Mouse (Mus musculus) Patski (cell line): ENCODE measurements around the gene Otulin. TPM values are rescaled to one million over a fixed set of nuclear protein-coding genes. Genes with fewer than 3 reads are reported as not detected.

Experiments used
- ATAC-seq: fragments of 100-300 bp; one replicate; pipeline ENCODE4 v1.8.0; 2021
- CTCF ChIA-PET: fragments of 350-600 bp; sonication (Branson Sonifier 250); formaldehyde crosslinking; loops from one replicate; lab custom pipeline; 2022; ENCODE audit warnings: inconsistent platforms; lab: Charles Lee
- POLR2A ChIA-PET: fragments of 350-600 bp; sonication (Branson Sonifier 250); formaldehyde crosslinking; loops from one replicate; lab custom pipeline; 2022; ENCODE audit warnings: antibody characterized with exemption, inconsistent platforms; lab: Charles Lee
- DNase-seq: peaks from one replicate; pipeline ENCODE4 v3.0.0-alpha.2; 2011; ENCODE audit warnings: low read depth, low spot score
- H3K27me3 ChIP-seq: fragments of 371-371 bp; one replicate; pipeline ENCODE4 v1.5.1; 2021
- CTCF ChIP-seq: fragments of 100-300 bp; IDR thresholded peaks from one replicate; pipeline ENCODE4 v1.5.1; 2021
- in situ Hi-C: fragments of 300-500 bp; cut with MboI; formaldehyde crosslinking; loops from 3 replicates; pipeline ENCODE4 v1.11.1; 2018; ENCODE audit warnings: low pct_unique_long_range_greater_than_20kb, mixed read lengths
- polyA plus RNA-seq: library from polyadenylated mRNA; unstranded; gene quantifications from one replicate; pipeline ENCODE4 v1.2.3, GENCODE M21; 2021

Otulin gene
- 42.4 TPM for polyA plus RNA-seq

DNA sequence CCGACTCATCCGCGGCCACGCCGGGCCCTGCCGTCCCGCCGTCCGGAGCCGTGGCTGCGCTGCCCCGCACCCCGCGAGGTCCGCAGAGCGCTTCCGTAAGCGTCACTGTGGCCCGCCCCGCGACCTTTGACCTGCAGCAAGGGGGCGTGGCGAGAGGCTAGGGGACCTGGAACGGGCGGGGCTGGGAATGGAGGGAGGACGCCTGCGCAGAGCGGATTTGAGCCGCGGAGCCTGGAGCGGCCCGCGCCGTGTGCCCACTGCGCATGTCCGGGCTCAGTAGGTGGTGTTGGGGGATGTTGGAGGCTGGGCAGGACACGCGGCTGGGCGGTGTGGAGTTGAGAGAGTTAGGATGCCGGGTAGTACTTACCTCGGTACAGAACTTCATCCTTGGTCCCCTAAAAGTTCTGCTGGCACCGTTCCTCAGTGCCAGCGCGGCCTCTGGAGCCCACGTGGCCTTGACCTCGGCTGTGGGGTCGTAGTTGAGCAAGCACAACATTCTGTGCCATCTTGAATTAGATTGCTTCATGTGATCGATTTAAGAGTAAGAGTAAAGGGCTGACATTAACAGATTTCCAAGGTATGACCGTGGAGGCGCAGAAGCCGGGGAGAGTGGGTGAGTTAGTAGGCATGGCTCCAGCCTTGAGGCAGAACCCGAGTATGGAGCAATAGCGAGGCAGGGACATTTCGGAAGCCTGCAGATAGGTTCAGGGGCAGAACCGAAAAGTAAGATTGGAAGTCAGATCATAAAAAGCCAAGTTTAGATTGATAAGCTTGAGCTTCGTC lies at the start of gene Otulin:
Gene Otulin, minus strand, starts transcription at position 93 of the 783 bp plus-strand sequence.
- ChIA-PET CTCF (interaction anchor here (1.1 to 1.2 kb wide), 2 partner anchors 12 to 23 kb away, joined by 3 read pairs; no protein-coding TSS in a partner anchor), POLR2A (no interaction called here)
- TF ChIP-seq CTCF = no peak
- ATAC-seq (peak; percentile 95), DNase-seq (peak; percentile 80)
- H3K27me3 ChIP-seq = no peaks in the 10 kb centered on the region
- in situ Hi-C loops = loop anchor here (25.0 kb wide), 1 partner anchor 557 kb away; no protein-coding TSS in a partner anchor

DNA sequence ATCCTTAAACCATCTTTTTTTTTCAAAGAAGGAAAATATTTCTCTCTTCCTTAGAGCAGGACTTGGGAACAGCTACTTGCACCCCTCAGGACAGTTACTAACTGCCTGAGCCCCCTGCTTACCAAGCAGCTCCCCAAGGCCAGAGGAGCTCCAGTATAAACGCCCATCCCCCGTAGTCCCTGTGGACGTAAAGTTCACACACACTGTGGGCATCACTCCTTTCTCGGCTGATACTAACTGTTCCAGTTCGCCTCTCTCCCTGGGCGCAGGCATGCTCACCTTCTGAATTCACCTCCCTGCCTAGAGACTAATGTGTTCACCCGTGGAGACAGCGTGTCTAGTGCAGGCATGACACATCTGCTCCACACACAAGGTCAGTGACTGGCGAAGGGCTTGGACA lies 48.0 kb upstream of the Otulin start:
- CTCF ChIA-PET = no interaction called here
- no peak for DNase-seq
- ATAC-seq = no peak
- peaks cover 10% of the 10 kb centered on the region for H3K27me3 ChIP-seq
- in situ Hi-C loops = no loop called here
- POLR2A ChIA-PET = no interaction called here
- no peak for TF ChIP-seq CTCF

- POLR2A ChIA-PET = no interaction called here
- no peak for TF ChIP-seq CTCF
- CTCF ChIA-PET = no interaction called here
Observed at GRCm38 (mm10) chr15:27677801-27678200, 47.3 kb upstream of the Otulin start.

GRCm38 (mm10) chr15:27676211-27676610 lies 45.7 kb upstream of the Otulin start:
- TF ChIP-seq CTCF = no peak
- peaks cover 10% of the 10 kb centered on the region for H3K27me3 ChIP-seq
- ATAC-seq (no peak), DNase-seq (no peak)
- in situ Hi-C loops = no loop called here
- ChIA-PET POLR2A (no interaction called here), CTCF (no interaction called here)

More at GRCm38 (mm10) chr15:27677801-27678200, 47.3 kb upstream of the Otulin start:
- no peak for ATAC-seq
- H3K27me3 ChIP-seq = peaks cover 10% of the 10 kb centered on the region
- DNase-seq = no peak
- in situ Hi-C loops = no loop called here

- no peak for TF ChIP-seq CTCF
- DNase-seq (no peak), ATAC-seq (no peak)
- in situ Hi-C loops = no loop called here
- ChIA-PET CTCF (no interaction called here), POLR2A (no interaction called here)
- peaks cover 6% of the 10 kb centered on the region for H3K27me3 ChIP-seq
Observed at GRCm38 (mm10) chr15:27675122-27675521, 44.6 kb upstream of the Otulin start.

- ChIA-PET CTCF (no interaction called here), POLR2A (no interaction called here)
- peaks cover 5% of the 10 kb centered on the region for H3K27me3 ChIP-seq
- DNase-seq (no peak), ATAC-seq (no peak)
- in situ Hi-C loops = no loop called here
- TF ChIP-seq CTCF = no peak
Observed at GRCm38 (mm10) chr15:27674041-27674440, 43.5 kb upstream of the Otulin start.

DNA sequence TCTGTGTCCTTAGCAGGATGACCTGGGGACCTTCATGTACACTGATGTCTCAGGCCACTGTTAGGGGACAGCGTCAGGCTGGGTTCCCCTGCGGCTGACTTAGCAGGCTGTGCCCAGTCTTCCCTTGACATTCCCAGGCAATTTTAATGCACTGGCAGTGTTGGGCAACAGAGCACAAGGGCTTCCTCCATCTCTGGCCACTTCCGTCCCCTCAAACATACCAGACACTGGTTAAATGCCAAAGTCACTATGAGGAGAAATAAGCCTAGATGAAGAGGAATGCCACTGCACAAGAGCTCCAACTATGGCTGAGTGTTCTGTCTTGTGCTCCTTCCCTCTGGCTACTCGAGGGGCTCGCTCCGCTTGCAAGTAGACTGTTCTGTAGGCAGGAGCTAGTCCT lies 42.7 kb upstream of the Otulin start:
- peaks cover 5% of the 10 kb centered on the region for H3K27me3 ChIP-seq
- no peak for DNase-seq
- ATAC-seq = no peak
- POLR2A ChIA-PET = no interaction called here
- TF ChIP-seq CTCF = no peak
- CTCF ChIA-PET = no interaction called here
- in situ Hi-C loops = no loop called here

DNA sequence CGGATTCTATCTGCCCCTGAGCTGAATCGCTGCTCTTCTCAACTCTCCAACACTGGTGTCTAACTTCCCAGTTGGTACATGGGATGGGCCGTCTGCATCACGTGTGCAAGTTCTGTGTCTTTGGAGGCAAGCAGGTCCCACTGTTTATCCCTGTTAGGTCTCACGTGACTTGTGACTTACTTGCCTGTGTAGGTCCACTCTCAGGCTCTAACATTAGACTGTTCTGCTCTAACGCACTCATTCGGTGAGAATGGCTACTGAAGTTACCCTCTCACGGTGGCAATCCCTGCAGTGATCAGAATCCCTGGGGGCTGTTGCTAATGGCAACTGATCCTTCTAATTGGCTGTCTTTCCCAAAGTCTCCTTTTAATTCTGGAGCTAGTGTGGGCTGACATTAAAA lies 41.8 kb upstream of the Otulin start:
- ATAC-seq = no peak
- ChIA-PET POLR2A (no interaction called here), CTCF (no interaction called here)
- in situ Hi-C loops = no loop called here
- DNase-seq = no peak
- no peaks in the 10 kb centered on the region for H3K27me3 ChIP-seq
- no peak for TF ChIP-seq CTCF

GRCm38 (mm10) chr15:27671612-27672245 lies 41.2 kb upstream of the Otulin start:
- in situ Hi-C loops = no loop called here
- CTCF ChIA-PET = no interaction called here
- no peak for TF ChIP-seq CTCF
- H3K27me3 ChIP-seq = no peaks in the 10 kb centered on the region
- ATAC-seq (no peak), DNase-seq (no peak)
- POLR2A ChIA-PET = no interaction called here

- DNase-seq = no peak
- no peak for TF ChIP-seq CTCF
- ChIA-PET POLR2A (no interaction called here), CTCF (interaction anchor here (1.3 kb wide), 1 partner anchor 11 kb away, joined by 4 read pairs; no protein-coding TSS in a partner anchor)
- no peaks in the 10 kb centered on the region for H3K27me3 ChIP-seq
- ATAC-seq = no peak
- in situ Hi-C loops = no loop called here
Observed at GRCm38 (mm10) chr15:27670708-27671107, 40.2 kb upstream of the Otulin start.

- in situ Hi-C loops = loop anchor here (5.0 kb wide), 1 partner anchor 47 kb away; no protein-coding TSS in a partner anchor
- DNase-seq (no peak), ATAC-seq (no peak)
- CTCF ChIA-PET = interaction anchor here (1.3 kb wide), 1 partner anchor 10 kb away, joined by 4 read pairs; no protein-coding TSS in a partner anchor
- POLR2A ChIA-PET = no interaction called here
- no peaks in the 10 kb centered on the region for H3K27me3 ChIP-seq
- no peak for TF ChIP-seq CTCF
Observed at GRCm38 (mm10) chr15:27669931-27670411, 39.5 kb upstream of the Otulin start.
